Mouse (Mus musculus): ENCODE results near the gene Tyro3. TPM values are rescaled to one million over a fixed set of nuclear protein-coding genes. Genes with fewer than 3 reads are reported as not detected.

Tyro3 gene
- total RNA-seq, 1 experiment from 2014 or later = 6.0 TPM

DNA sequence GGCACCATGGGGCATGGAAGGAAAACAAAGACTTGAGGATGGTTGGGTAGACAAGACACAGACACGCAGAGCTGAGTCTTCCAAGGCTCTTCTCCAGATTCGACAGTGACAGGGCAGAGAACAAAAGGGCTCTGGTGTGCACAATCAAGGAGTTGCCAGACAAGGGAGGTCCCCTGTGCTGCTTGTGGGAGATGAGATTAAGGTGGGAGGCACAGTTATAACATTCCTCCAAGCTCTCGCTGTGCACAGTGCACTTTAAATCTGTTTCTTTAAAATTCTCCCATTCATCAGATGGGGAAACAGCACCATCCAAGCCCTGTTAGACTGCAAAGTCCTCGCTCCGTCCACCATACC, 6.7 kb downstream of the Tyro3 start:
- no peak for DNase-seq

DNA sequence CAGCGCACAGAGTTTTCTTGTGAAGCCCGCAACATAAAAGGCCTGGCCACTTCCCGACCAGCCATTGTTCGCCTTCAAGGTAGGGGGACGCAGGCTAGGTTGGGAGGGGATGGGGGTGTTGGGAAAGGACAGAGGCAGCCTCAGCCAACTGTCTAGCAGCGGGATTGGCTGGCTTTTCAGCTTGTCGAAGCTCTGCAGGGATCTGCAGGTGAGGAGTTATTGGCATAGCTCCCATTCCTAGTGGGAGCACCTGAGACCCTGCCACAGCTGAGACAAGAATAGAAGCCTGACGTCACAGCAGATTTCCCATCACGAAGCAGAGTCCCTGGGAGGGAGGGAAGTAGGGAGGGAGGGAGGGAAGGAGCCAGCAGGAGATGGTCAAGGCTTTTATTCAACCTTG, 7.2 kb downstream of the Tyro3 start:
- DNase-seq = no peak

DNA sequence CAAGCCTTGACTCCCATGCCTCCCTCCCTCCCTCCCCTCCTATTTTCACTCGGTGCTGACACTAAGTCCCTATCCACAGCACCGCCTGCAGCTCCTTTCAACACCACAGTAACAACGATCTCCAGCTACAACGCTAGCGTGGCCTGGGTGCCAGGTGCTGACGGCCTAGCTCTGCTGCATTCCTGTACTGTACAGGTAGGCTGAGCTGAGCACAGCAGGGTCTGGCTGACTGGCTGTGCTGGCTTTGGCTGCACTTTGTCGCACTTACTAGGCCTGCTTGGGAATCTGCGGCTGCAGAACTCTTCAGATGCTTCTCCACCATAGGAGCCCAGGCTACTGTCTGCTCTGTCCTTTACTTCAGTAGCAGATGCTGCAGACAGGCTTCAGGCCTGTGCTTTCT, 8.0 kb downstream of the Tyro3 start:
- no peak for DNase-seq

DNA sequence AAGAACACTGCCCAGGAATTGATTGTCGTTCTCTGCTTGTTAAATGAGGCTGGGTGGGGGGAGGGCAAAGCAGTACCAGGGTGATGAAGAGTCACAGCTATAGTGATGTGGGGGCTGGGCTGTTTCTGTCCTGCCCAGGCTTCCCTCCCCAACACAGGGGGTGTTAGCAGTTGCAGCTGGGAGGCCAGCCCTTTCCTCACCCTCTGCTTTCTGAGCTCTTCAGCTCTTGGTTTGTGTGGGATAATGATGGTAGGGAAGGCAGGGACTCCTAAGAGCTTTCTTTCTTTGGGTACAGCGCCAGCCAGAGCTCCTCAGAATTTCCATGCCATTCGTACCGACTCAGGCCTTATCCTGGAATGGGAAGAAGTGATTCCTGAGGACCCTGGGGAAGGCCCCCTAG, 10.9 kb downstream of the Tyro3 start:
- DNase-seq = no peak

DNA sequence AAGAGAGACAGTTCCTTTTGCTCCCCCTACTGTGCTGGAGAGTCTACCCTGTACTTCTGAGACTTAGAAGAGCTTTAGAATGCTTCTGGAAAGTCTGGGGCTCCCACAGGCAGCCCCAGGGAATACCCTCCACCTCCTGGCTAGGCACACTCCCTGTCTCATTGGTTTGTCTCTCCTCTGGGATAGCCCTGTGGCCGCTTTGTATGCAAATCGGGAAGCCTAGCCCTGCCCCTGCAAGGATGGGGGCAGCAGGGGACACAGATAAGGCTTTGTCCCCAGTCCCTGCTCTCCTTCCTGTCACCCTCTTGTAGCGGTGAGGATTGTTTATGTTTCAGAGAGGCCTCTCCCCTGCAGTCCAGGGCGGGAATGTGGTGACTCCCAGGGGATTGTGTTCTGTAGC, 11.3 kb downstream of the Tyro3 start:
- no peak for DNase-seq

DNA sequence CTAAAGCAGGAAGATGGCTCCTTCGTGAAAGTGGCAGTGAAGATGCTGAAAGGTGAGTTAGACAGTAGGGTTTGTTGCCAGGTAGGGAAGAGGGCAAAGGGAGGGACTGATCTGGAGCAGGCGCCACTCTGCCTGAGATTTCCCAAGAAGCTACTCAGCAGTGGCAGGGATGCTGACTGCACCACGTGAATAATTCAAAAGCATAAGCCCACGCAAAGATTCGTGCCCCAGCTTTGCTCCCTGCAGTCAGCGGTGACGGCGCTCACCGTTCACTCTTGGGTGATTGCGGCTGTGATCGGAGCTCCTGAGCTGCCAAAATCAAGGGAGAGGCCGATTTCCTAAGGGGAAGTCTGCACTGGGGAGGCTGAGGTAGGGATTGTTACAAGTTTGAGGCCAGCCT, 13.4 kb downstream of the Tyro3 start:
- no peak for DNase-seq

DNA sequence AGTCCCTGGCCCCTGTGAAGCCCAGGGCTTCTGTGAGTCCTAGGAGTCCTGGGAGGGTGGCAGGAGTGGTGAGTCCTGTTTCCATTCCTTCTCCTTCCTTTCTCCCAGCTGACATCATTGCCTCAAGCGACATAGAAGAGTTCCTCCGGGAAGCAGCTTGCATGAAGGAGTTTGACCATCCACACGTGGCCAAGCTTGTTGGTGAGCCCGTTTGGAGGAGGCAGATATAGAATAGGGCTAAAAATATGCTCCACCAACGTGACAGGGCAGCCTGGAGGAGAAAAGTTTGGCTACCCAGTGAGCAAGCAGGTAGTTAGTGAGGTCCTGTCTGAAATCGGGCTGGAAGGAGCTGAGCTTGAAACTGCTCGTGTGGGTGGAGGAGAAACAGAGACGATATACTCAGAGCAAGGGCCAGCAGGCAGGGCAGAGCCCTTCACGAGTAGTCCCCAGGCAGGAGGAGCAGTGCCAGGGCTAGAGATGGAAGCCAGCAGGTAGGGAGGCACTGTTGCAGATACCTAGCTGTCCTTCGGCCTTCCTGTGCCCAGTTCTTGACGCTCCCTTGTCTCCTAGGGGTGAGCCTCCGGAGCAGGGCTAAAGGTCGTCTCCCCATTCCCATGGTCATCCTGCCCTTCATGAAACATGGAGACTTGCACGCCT, 14.1 kb downstream of the Tyro3 start:
- DNase-seq = no peak

DNA sequence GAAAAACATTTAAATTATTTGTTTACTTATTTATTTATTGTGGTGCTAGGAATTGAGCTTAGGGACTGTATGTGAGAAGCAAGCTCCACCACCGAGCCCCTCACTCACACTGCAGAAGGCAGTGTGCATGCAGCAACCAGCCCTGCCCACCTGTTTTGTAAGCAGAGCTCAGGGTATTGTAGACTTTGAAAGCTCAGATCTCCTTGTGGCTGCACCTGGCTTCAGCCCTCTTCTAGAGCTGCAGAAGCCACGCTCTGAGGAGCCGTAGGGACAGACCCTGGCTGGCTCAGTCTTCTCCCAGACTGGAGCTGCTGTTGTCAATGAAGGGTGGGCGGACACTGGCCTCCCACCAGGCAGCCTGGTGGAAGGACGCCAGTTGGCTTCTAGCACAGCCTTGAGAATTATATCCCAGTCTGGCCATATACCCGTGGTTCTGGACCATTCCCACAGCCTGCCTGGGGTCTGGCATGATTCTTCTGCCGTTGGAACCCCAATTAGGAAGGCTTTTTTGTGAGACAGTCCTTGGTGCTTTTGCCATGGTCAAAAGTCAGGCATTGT, 16.9 kb downstream of the Tyro3 start:
- peak; percentile 17 for DNase-seq

DNA sequence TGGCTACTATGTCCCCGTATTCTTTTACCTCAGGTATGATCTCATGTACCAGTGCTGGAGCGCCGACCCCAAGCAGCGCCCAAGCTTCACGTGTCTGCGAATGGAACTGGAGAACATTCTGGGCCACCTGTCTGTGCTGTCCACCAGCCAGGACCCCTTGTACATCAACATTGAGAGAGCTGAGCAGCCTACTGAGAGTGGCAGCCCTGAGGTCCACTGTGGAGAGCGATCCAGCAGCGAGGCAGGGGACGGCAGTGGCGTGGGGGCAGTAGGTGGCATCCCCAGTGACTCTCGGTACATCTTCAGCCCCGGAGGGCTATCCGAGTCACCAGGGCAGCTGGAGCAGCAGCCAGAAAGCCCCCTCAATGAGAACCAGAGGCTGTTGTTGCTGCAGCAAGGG, 19.1 kb downstream of the Tyro3 start:
- DNase-seq = no peak

DNA sequence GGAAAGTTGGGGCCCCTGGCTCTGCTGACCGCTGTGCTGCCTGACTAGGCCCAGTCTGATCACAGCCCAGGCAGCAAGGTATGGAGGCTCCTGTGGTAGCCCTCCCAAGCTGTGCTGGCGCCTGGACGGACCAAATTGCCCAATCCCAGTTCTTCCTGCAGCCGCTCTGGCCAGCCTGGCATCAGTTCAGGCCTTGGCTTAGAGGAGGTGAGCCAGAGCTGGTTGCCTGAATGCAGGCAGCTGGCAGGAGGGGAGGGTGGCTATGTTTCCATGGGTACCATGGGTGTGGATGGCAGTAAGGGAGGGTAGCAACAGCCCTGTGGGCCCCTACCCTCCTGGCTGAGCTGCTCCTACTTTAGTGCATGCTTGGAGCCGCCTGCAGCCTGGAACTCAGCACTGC, 19.5 kb downstream of the Tyro3 start:
- peak; percentile 50 for DNase-seq

DNA sequence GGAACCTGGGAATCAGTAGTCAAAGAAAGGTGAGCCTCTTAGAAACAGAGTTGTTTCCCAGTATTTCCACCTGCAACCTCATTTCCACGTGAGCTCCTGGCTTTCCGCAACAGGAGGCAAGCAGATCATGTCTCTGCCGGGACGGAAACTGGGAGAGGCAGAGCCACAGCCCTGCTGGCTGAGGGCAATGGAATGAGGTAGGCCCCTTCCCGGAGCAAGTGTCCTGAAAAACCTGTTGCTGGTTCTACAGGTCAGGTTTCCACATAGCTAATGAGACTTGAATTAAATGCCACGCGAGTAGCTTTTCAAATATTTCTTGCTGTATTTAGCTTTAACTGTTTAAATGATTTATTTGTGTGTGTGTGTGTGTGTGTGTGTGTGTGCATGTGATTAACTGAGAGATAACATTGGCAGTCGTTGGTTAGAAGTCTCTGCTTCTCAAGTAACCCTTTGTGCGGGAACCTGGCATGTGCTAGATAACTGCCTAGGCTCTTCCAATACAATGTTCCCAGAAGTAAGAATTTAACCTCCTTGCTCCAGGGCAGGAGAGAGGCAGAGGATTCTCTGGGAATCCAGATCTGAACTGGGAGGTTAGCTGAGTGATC, 21.2 kb downstream of the Tyro3 start:
- DNase-seq = no peak

DNA sequence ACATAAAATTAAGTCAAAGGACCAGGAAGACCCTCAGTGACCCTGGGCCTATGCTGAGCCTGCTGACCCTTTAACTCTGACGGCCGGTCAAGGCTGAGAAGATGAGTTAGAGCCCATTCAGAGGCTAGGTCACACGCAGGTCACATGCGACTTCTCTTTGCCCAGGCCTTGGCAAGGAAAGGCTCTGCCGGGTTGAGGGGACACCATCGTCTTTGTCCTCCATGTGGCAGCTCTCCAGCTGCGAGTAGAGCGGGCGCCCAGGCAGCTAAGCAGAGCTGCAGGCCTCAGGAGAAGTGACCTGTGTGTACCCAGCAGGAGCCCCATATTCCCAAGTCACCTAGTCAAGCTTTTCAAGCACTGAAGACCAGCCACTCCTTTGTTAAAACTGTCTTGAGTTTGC, 23.6 kb downstream of the Tyro3 start:
- DNase-seq = no peak

DNA sequence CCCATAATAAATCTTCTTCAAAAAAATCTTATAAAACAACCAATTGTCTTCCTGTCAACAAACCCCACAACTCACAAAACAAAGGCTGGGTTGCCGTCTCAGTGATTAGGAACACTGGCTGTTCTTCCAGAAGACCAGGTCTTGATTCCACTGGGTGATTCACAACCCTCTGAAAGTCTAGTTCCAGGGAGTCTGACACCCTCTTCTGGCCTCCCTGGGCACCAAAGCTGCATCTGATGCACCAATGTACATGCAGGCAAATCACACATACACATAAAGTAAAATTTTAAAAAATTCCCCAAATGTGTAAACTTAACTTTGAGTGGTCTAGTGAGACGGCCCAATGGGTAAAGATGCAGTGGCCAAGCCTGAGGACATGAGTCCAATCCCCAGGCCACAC, 33.0 kb downstream of the Tyro3 start:
- peak; percentile 9 for DNase-seq

DNA sequence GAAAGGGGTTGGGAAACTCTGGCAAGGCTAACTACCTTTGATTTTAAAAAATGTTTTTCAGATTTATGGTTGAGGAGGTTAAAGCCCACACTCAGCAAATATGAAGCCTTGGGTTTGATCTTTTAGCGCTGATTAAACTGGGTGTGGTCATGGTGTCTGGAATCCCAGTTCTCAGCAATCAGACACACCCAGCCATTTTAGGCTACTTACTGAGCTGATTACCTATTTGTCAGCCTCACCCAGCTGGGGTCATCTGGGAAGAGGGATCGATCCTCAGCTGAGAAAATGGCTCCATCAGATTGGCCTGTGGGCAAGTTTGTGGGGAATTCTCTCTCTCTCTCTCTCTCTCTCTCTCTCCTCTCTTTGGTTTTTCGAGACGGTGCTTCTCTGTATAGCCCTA, 36.7 kb downstream of the Tyro3 start:
- DNase-seq = no peak

DNA sequence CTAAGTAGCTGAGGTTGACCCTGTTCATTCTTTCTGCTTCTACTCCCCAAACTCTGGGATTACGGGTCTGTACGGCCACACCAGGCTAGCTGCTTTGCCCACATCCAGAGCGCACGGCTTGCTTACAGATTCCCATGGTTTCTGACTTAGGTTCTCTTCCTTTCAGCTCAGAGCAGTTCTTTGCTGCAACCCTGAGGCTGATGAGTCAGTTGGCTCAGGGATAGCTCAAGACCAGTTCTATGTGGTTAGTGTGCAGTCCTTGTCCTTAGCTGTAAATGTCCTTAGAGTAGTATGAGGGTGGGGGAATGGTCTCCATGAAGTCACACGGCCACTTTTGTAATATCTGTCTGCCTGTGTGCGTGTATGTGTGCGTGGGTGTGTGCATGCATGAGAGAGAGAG, 40.1 kb downstream of the Tyro3 start:
- peak; percentile 21 for DNase-seq

DNA sequence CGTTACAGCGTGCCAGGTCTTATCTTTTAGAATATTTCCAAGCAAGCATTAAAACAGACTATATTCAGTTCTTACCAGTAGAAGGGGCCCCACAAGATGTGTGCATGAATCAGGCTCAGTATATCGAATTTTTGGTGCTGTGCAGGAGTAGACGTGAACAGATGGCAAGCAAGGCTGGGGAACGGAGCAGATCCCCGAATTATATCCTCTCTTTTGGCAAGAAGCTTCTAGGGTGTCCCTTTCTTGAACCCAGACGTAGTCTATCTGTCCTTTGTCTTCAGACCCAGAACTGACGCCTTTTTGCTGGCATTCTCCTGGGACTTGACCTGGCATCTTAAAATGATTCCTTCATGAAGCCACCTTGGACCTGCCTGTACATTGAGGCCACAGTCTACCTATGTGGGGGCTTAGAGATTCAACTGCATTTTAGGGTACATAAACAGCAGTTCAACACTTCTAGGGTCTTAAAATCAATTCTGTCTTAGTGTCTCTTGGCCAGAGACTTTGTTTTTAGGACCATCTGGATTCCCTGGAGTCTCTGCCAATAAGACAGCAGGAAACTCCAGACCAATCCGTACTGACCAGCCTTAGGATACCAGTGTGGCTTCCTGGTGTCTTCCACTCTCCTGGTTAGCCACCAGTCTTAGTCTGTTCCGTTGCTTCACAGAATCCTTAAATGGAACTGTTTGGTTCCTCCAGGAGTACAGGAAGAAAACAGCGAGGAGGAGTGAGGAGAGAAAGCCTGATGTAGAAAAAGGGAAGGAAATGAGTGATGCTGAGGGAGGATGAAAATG, 41.0 kb downstream of the Tyro3 start:
- no peak for DNase-seq

DNA sequence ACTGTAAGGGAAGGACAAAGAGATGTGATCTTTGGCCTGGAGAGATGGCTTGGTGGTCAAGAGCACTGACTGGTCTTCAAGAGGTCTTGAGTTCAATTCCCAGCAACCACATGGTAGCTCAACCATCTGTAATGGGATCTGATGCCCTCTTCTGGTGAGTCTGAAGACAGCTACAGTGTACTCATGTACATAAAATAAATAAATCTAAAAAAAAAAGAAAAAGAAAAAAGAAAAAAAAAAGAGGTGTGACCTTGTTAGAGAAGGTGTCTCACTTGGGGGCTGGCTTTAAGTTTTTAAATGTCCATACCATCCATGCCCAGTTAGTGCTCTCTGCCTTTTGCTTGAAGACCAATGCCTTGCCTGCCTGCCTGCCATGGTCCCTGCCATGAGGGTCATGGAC, 42.5 kb downstream of the Tyro3 start:
- no peak for DNase-seq

DNA sequence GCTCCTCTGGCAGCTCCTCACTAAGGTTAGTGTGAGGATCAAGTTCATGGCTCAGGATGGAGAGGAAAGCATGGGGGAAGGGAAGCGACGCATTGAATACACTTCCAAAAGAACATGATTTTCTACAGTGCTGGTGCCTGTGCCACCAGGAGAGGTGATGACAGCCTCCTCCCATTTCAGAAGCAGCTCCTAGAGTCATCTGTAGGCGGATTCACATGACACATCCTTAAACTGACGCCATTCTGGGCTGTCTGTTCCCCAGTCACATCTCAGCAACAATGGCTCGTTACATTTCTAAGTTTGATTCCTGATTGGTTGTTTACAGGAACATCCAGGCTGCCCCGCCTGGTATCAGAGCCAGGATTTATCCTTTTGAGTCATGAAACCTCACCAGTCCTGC, 44.5 kb downstream of the Tyro3 start:
- DNase-seq = no peak

DNA sequence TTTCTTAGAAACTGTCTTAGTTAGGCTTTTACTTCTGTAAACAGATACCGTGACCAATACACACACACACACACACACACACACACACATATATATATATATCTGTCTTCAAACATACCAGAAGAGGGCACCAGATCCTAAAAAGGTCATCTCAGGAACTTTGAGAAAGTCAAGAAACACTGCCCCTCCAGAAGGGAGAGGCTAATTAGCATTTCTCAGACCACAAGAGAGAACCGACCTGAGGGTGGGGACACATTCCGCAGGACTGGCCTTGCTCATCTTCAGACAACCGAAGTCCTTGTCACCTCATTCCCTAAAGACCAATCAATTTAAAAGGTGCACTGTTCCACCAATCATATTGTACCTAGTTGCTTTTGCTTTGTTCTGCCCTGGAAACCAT, 46.0 kb downstream of the Tyro3 start:
- DNase-seq = no peak

DNA sequence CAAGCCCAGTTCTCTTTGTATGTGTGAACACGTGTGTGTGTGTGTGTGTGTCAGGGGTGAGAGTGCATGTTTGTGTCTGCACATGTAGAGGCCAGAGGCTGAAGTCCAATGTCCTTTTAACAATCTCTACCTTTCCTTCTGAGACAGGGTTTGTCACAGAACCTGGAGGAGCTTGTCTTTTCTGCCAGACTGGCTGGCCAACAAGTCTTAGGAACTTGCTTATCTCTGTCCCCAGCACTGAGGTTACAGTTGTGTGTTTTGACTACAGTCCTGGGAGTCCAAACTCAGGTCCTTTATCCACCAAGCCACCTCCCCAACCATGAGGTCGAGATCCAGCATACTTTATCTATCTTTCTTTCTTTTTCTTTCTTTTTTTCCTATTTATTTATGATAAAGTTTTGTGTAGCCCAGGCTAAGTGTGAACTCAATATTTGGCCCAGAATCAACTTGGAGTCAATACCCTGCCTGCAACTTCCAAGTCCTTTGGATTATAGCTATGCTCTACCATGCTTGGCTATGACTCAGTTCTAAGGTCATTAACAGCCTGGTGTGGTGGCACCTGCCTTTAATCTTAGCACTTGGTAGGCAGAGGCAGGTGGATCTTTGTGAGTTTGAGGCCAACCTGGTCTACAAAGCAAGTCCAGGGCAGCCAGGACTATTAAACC, 48.5 kb downstream of the Tyro3 start:
- no peak for DNase-seq

DNA sequence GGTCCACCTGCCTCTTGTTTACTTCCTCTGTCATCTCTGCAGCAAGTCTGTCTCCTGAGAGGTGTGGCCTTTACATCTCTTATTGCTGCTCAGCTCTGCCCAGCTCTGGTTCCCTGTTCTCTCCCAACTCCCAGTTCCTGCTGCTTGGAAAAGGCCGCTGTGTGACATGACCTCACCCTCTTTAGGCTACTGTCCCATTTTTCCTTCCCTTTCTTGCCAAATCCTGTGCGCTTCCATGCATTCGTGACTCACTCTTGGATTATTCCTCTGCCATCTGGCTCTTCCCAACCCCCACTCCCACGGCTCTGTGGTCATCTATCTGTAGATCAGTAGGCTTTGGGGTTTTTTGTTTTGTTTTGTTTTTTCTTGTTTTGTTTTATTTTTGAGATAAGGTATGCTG, 49.4 kb downstream of the Tyro3 start:
- DNase-seq = peak; percentile 17

DNA sequence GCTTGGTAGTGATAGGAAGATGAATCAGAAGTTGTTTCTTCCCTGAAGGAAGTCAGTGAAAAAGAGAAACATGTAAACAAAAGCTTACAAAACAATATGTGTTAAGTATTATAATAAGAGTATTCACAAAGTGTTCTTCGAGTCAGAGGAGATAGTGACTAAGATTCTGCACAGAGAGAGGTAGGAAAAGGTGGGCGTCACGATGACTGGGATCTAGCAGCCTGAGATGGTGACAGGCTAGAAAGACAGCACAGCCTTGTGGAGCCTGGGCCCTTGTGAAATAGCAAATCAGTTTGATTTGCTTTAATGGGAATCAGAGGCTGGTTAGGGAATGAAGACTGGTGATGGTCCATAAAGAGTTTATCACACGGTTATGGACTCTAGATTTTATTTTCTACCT, 56.3 kb downstream of the Tyro3 start:
- no peak for DNase-seq

DNA sequence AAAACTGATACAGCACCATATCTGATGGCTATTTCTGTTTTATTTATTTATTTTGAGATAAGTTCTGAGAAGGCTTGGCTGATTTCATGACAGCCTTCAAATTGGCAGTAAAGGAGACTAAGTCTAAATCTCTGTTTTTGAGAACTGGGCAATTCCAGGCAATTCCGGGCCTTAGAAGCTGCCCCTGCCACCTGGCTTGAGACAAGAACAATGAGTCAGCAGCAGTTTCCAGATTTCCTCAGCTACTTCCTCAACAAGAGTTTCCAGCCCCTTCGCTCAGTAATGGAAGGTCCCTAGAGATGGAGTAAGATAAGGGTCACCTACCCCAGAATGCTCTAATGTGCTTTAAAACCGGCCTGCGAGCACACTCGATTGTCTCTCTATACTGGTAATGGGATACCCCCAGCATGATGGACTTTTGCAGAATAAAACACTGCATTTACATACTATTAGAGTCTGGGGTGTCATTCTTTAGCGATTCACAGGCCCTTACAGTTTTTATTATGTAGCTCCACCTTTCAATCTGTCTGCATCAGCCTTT, 57.8 kb downstream of the Tyro3 start:
- no peak for DNase-seq

Measured in adrenal gland, postnatal 14 days (tissue).